Mouse (Mus musculus) heart, postnatal 0 days (tissue): ENCODE measurements at regions not wholly inside any gene's neighbourhood (a gene's known extent, or its start where the extent isn't known, plus 50 kb on each side); places are given as distances from the start of the nearest gene placed in this dataset.

ENCODE experiments used
- CTCF ChIP-seq: IDR thresholded peaks from 2 replicates; pipeline ENCODE4 v1.5.1; 2016; ENCODE audit warnings: antibody characterized with exemption, control low read depth, low read depth
- EP300 ChIP-seq: IDR thresholded peaks from 2 replicates; pipeline ENCODE4 v1.6.1; 2016; ENCODE audit warnings: antibody characterized with exemption, low read depth

- no peak for TF ChIP-seq EP300
- TF ChIP-seq CTCF, result no peak
Measured at GRCm38 (mm10) chr4:74586400-74586799, 344.1 kb downstream of the Kdm4c start.
